In the genomic region with DNA sequence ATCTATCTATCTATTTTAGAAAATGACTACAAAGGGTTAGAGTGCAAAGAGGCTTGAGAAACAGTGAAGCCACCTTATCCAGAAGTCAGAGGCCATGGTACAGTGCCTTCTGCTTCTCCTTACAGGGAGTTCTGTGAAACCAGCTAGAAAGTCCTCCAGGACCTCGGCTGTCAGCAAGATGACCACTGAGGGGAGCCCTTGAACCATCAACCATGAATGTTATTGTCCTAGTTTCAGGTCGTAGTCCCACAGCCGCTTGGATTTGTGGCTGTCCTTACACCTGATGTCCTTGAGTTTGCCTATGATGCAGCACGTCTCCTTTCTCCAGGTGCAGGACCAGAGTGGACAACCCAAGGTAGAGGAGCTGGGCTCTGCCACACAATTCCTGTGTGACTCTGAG, we compare ENCODE assay signal across 8 mouse cellular contexts.
DNase-seq lines count a peak whose midpoint lies in the region; ATAC-seq and TF ChIP-seq lines count a peak whose summit lies in the region.

No protein-coding gene starts in this region.

- TF ChIP-seq EP300 in heart, adult 2 months (IDR thresholded peaks at IDR 0.05; ENCODE audit: insufficient read depth, low read depth, low read length) = no peak
- TF ChIP-seq EP300 in lung, postnatal 0 days (IDR thresholded peaks at IDR 0.05) = no peak

- no peaks in the 10 kb centered on the region for H3K9me3 ChIP-seq in lung, postnatal 0 days (ENCODE audit: low read length)
- peaks cover 6% of the 10 kb centered on the region; the same call in 1 of the 2 replicates for H3K9me3 ChIP-seq in forebrain, embryonic 11.5 days (ENCODE audit: control insufficient read depth, low read length)
- H3K9me3 ChIP-seq in heart, embryonic 11.5 days (replicated peaks; ENCODE audit: control insufficient read depth, low read length) = peaks cover 6% of the 10 kb centered on the region; the same call in 1 of the 2 replicates

- H3K36me3 ChIP-seq in heart, adult 2 months (ENCODE audit: control insufficient read depth, insufficient read depth, low read length) = no peaks in the 10 kb centered on the region
- no peaks in the 10 kb centered on the region for H3K36me3 ChIP-seq in lung, postnatal 0 days (ENCODE audit: insufficient read depth, low read length)
- no peaks in the 10 kb centered on the region for H3K36me3 ChIP-seq in forebrain, embryonic 11.5 days (ENCODE audit: control insufficient read depth, insufficient read depth, low read length)
- H3K36me3 ChIP-seq in heart, embryonic 11.5 days (ENCODE audit: control insufficient read depth, insufficient read depth, low read length) = no peaks in the 10 kb centered on the region

- ATAC-seq in lung, postnatal 0 days = no peak
- ATAC-seq in forebrain, embryonic 11.5 days (replicated peaks; ENCODE audit: low FRiP score) = no peak
- no peak for ATAC-seq in heart, embryonic 11.5 days (replicated peaks; ENCODE audit: insufficient number of reproducible peaks, low FRiP score, low TSS enrichment)

- WGBS in heart, adult 2 months = 15% methylated on average over 4 of the region's 4 CpGs
- WGBS in lung, postnatal 0 days = 13% methylated on average over 4 of the region's 4 CpGs
- 14% methylated on average over 4 of the region's 4 CpGs for WGBS in forebrain, embryonic 11.5 days
- WGBS in heart, embryonic 11.5 days (ENCODE audit: insufficient replicate concordance) = 28% methylated on average over 4 of the region's 4 CpGs

- H3K4me2 ChIP-seq in lung, postnatal 0 days (replicated peaks; ENCODE audit: low read depth, low read length) = no peak overlapping the region
- no peak overlapping the region for H3K4me2 ChIP-seq in forebrain, embryonic 11.5 days (ENCODE audit: low read depth, low read length, severe bottlenecking)
- no peak overlapping the region for H3K4me2 ChIP-seq in heart, embryonic 11.5 days

- no peak overlapping the region for H3K9ac ChIP-seq in heart, adult 2 months (ENCODE audit: low read depth, low read length)
- H3K9ac ChIP-seq in lung, postnatal 0 days (replicated peaks; ENCODE audit: low read depth) = no peak overlapping the region
- H3K9ac ChIP-seq in forebrain, embryonic 11.5 days (ENCODE audit: low read length) = no peak overlapping the region
- H3K9ac ChIP-seq in heart, embryonic 11.5 days (ENCODE audit: low read depth, low read length) = no peak overlapping the region

- no peaks in the 10 kb centered on the region for H3K79me2 ChIP-seq in heart, adult 2 months (replicated peaks; ENCODE audit: control insufficient read depth, insufficient read depth, low read length)

- intact Hi-C loops in heart, adult 2 months (cut with DNase I) = loop anchor here (5.0 kb wide), 1 partner anchor 740 kb away; no protein-coding TSS in a partner anchor

- no peak for TF ChIP-seq POLR2A in heart, adult 2 months (IDR thresholded peaks at IDR 0.05; ENCODE audit: insufficient read depth, low read depth, low read length)

- no peaks in the 10 kb centered on the region for H3K27me3 ChIP-seq in heart, adult 2 months (ENCODE audit: control insufficient read depth, insufficient read depth, low read length)
- no peaks in the 10 kb centered on the region for H3K27me3 ChIP-seq in lung, postnatal 0 days (replicated peaks; ENCODE audit: insufficient read depth, low read length)
- no peaks in the 10 kb centered on the region for H3K27me3 ChIP-seq in forebrain, embryonic 11.5 days (ENCODE audit: control insufficient read depth, insufficient read depth, low read length)
- no peaks in the 10 kb centered on the region for H3K27me3 ChIP-seq in heart, embryonic 11.5 days (ENCODE audit: control insufficient read depth, insufficient read depth, low read length)

- H3K4me1 ChIP-seq in heart, adult 2 months (ENCODE audit: control insufficient read depth, insufficient read depth, low read length) = no peaks in the 10 kb centered on the region
- H3K4me1 ChIP-seq in lung, postnatal 0 days (ENCODE audit: insufficient read depth, low read depth, low read length) = no peaks in the 10 kb centered on the region
- H3K4me1 ChIP-seq in forebrain, embryonic 11.5 days (replicated peaks; ENCODE audit: control insufficient read depth, insufficient read depth, low read length) = no peaks in the 10 kb centered on the region
- no peaks in the 10 kb centered on the region for H3K4me1 ChIP-seq in heart, embryonic 11.5 days (ENCODE audit: control insufficient read depth, insufficient read depth, low read length)

- DNase-seq in heart, adult 2 months = no peak
- no peak for DNase-seq in heart, adult 9 months (ENCODE audit: low spot score in 2 of 2)
- DNase-seq in lung, postnatal 0 days (ENCODE audit: low spot score) = peak; percentile 16
- no peak for DNase-seq in lung, postnatal 25 days (ENCODE audit: low spot score)
- peak; percentile 51 to 77 for DNase-seq in cerebellum, postnatal 25 days
- DNase-seq in retina, postnatal 7 days (ENCODE audit: low read depth, low spot score) = peak; percentile 36
- DNase-seq in forebrain, embryonic 11.5 days (ENCODE audit: low spot score) = no peak

- TF ChIP-seq CTCF in heart, adult 2 months (IDR thresholded peaks at IDR 0.05) = peak; percentile 57
- peak; percentile 52 for TF ChIP-seq CTCF in lung, postnatal 0 days (IDR thresholded peaks at IDR 0.05)

- H3K27ac ChIP-seq in heart, adult 2 months = no peak overlapping the region
- H3K27ac ChIP-seq in lung, postnatal 0 days (ENCODE audit: low read length) = no peak overlapping the region
- no peak overlapping the region for H3K27ac ChIP-seq in forebrain, embryonic 11.5 days (ENCODE audit: low read depth, low read length)
- H3K27ac ChIP-seq in heart, embryonic 11.5 days (ENCODE audit: low read depth, low read length) = no peak overlapping the region

- no peak overlapping the region for H3K4me3 ChIP-seq in heart, adult 2 months
- H3K4me3 ChIP-seq in lung, postnatal 0 days (ENCODE audit: low read depth, low read length) = no peak overlapping the region
- H3K4me3 ChIP-seq in forebrain, embryonic 11.5 days (ENCODE audit: low read depth, low read length) = no peak overlapping the region
- H3K4me3 ChIP-seq in heart, embryonic 11.5 days (ENCODE audit: low read depth, low read length) = no peak overlapping the region

Comparison
In these comparisons a context has a peak if more than half of its experiments do, and no peak if none do; other contexts are left out.
1. DNase-seq: peak in lung, postnatal 0 days (single experiment), cerebellum, postnatal 25 days (2 of 2) and retina, postnatal 7 days (single experiment); none in heart, adult 2 months (0 of 2), heart, adult 9 months (0 of 2), lung, postnatal 25 days (single experiment) and forebrain, embryonic 11.5 days (single experiment).